Mouse (Mus musculus) midbrain, embryonic 10.5 days (tissue): Measurements from ENCODE around the gene Tmem259. TPM values are rescaled to one million over a fixed set of nuclear protein-coding genes. Genes with fewer than 3 reads are reported as not detected.

Experiments
- DNase-seq: peaks from one replicate; pipeline ENCODE4 v3.0.0-alpha.2; 2017; ENCODE audit warnings: low spot score
- H3K27ac ChIP-seq: fragments of 300-500 bp; sonication (generic); replicated peaks from 2 replicates; pipeline ENCODE4 v1.5.1; 2016; ENCODE audit warnings: mild to moderate bottlenecking
- H3K27me3 ChIP-seq: fragments of 300-500 bp; sonication (generic); 2 replicates; pipeline ENCODE4 v1.6.1; 2016; ENCODE audit warnings: low read depth, mild to moderate bottlenecking; ENCODE audit not compliant: poor library complexity, severe bottlenecking
- H3K36me3 ChIP-seq: fragments of 300-500 bp; sonication (generic); 2 replicates; pipeline ENCODE4 v1.6.1; 2016; ENCODE audit warnings: mild to moderate bottlenecking, moderate library complexity
- H3K4me1 ChIP-seq: fragments of 300-500 bp; sonication (generic); 2 replicates; pipeline ENCODE4 v1.6.1; 2016
- H3K4me3 ChIP-seq: fragments of 300-500 bp; sonication (generic); 2 replicates; pipeline ENCODE4 v1.5.1; 2016; ENCODE audit warnings: mild to moderate bottlenecking, moderate library complexity
- H3K9me3 ChIP-seq: fragments of 300-500 bp; sonication (generic); replicated peaks from 2 replicates; pipeline ENCODE4 v1.6.1; 2016; ENCODE audit warnings: mild to moderate bottlenecking
- WGBS: fragments of 180-500 bp; shearing (Covaris S2); methylation state at CpG from one replicate; pipeline ENCODE4 v1.1.7; 2016; 5-methylcytosine and 5-hydroxymethylcytosine counted together
- polyA plus RNA-seq: library from polyadenylated mRNA; unstranded; fragments of >200 nt; fragmentation: Nextera tagmentation; extraction: Ambion mirVana; gene quantifications from 2 replicates; pipeline ENCODE4 v1.2.1, GENCODE M21; 2016

Gene Tmem259
- polyA plus RNA-seq, 1 experiment from 2014 or later: 11.0 TPM

DNA sequence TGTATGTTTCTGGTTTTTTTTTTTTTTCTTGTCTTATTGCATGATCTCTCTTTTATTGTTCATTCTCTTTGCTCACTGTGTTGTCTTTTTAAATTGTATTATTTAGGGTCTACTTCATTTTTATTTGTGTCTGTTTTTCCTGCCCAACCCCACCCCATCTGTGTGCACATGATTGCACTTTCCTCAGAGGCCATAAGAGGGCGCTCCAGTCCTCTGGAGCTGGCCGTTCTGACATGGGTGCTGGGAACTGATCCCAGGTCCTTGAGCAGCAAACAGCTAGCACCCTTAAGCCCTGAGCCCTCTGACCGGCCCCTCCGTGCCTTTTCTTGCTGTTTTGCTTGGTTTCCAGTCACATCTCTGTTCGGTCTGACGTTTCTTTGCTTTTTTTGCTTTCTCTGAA lies 7.4 kb upstream of the Tmem259 start:
- H3K4me1 ChIP-seq: peaks cover 47% of the 10 kb centered on the region
- no peak overlapping the region for H3K27ac ChIP-seq
- peaks cover 48% of the 10 kb centered on the region for H3K27me3 ChIP-seq
- H3K4me3 ChIP-seq: no peak overlapping the region
- H3K9me3 ChIP-seq: peaks cover 14% of the 10 kb centered on the region
- DNase-seq: no peak
- peaks cover 29% of the 10 kb centered on the region; the same call in 1 of the 2 replicates for H3K36me3 ChIP-seq
- 86% methylated on average over 6 of the region's 6 CpGs for WGBS

DNA sequence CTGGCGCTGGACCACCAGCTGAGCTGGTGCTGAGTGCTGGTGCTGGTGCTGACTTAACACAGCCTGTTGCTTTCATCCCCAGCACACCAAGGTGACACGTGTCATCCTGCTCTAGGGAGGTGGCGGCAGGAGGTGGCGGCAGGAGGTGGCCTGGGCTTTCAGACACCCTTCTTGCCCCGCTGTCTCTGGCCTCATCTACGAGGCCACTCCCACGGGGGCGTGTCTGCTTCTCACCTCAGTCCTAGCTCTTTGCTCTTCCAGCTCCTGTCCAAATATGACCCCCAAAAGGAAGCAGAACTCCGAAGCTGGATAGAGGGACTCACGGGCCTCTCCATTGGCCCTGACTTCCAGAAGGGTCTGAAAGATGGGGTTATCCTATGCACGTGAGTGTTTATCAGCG lies 7.0 kb upstream of the Tmem259 start:
- H3K36me3 ChIP-seq: peaks cover 29% of the 10 kb centered on the region; the same call in 1 of the 2 replicates
- DNase-seq: no peak
- peaks cover 14% of the 10 kb centered on the region for H3K9me3 ChIP-seq
- 59% methylated on average over 12 of the region's 12 CpGs for WGBS
- H3K27ac ChIP-seq: no peak overlapping the region
- peaks cover 53% of the 10 kb centered on the region for H3K27me3 ChIP-seq
- H3K4me3 ChIP-seq: 0 out of 2 replicates have a peak overlapping the region, but pooled peaks have one; percentile 14
- H3K4me1 ChIP-seq: peaks cover 47% of the 10 kb centered on the region

DNA sequence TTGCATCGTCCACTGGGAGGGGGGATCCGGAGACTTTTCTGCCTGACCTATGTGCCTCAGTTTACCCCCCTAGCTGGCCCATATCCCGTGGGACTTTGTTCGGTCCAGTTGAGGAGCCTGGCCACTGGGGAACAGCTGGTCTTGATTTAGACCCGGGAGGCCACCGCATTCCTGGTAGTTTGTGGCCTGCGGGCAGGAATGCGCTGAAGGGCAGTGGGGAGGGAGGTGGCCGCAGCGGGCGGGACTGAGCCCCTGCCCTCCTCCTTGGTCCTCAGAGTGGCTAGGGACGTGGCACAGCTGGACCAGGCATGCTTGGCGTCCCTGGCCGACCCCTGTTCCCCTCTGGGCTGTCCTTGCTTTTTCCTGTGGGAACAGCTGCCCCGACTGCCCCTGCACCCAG lies 5.7 kb upstream of the Tmem259 start:
- peaks cover 14% of the 10 kb centered on the region for H3K9me3 ChIP-seq
- 13% methylated on average over 15 of the region's 15 CpGs for whole genome bisulfite sequencing
- DNase-seq: peak; percentile 39
- peak overlapping the region; percentile 56 for H3K4me3 ChIP-seq
- H3K36me3 ChIP-seq: peaks cover 29% of the 10 kb centered on the region; the same call in 1 of the 2 replicates
- peaks cover 49% of the 10 kb centered on the region for H3K4me1 ChIP-seq
- H3K27ac ChIP-seq: peak overlapping the region; percentile 23; the same call in 1 of the 2 replicates
- H3K27me3 ChIP-seq: peaks cover 53% of the 10 kb centered on the region

DNA sequence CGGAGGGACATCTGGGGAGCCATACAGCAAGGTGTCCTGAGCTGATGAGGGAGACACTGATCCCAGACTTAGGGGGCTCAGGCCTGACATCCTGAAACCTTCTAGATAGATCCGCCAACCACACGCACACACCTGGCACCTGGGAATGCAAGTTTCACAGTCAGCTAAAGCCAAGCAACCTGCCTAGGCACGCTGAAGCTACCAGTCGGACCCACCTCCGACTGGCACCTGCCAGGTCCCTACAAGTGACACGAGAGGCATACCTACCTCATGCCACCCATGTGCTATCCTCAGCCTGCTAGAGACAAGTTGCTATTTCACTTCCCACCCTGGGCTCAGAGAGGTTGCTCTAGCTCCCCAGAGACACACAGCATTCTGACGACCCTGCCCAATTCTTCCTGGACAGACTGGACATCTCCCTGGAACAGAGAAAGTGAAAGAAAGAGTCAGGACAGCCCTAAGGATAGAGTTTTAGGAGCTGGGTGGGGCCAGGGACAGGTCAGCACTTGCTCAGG lies 5.2 kb upstream of the Tmem259 start:
- Histone ChIP-seq H3K9me3 (peaks cover 14% of the 10 kb centered on the region), H3K27ac (peak overlapping the region; percentile 23; the same call in 1 of the 2 replicates), H3K36me3 (peaks cover 25% of the 10 kb centered on the region; the same call in 1 of the 2 replicates), H3K27me3 (peaks cover 53% of the 10 kb centered on the region), H3K4me1 (peaks cover 49% of the 10 kb centered on the region), H3K4me3 (peak overlapping the region; percentile 56)
- WGBS: 40% methylated on average over 8 of the region's 8 CpGs
- DNase-seq: no peak

DNA sequence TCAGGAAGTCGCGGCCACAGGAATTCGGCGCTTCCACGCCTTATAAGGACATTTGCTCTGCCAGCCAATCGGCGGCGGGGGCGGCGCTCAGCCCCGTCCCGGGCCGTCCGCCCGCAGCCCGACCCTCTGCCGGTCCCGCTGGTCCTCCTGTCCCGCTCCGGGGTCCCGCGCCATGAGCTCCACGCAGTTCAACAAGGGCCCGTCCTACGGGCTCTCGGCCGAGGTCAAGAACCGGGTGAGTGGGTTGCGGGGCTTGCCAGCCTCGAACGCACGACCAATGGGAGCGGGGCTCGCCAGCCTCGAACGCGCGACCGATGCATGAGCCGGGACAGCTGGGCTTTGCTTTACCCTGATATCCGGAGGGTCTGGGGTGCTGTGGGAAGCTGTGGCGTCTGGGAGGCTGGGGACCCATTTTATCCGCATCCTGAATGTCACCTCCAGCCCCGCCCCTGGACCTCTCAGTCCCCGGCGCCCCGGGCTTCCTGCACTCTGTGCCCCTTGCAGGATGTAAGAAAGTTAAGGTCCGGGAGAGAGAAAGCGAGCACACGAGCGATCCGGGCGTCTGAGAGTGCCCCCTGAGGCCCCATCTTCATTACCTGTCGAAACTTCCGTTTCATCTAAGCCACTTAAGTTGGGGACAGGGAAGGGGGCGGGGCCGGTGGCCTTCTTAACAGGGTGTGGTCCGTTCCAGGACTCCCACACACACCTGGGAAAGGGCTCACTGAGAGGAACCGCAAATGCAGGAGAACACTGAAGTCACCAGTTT lies 4.6 kb upstream of the Tmem259 start, which contains the start of gene Cnn2:
Cnn2 (plus strand) TSS at position 79 of the 766 bp plus-strand sequence.
- Histone ChIP-seq H3K27ac (peak within 1 kb of the TSS; percentile 75), H3K27me3 (peaks cover 53% of the 10 kb centered on the region), H3K4me3 (peak within 1 kb of the TSS; percentile 56), H3K9me3 (peaks cover 14% of the 10 kb centered on the region), H3K4me1 (peaks cover 49% of the 10 kb centered on the region), H3K36me3 (peaks cover 22% of the 10 kb centered on the region; the same call in 1 of the 2 replicates)
- WGBS: 1% methylated on average over 59 of the region's 59 CpGs
- DNase-seq: peak; percentile 63

DNA sequence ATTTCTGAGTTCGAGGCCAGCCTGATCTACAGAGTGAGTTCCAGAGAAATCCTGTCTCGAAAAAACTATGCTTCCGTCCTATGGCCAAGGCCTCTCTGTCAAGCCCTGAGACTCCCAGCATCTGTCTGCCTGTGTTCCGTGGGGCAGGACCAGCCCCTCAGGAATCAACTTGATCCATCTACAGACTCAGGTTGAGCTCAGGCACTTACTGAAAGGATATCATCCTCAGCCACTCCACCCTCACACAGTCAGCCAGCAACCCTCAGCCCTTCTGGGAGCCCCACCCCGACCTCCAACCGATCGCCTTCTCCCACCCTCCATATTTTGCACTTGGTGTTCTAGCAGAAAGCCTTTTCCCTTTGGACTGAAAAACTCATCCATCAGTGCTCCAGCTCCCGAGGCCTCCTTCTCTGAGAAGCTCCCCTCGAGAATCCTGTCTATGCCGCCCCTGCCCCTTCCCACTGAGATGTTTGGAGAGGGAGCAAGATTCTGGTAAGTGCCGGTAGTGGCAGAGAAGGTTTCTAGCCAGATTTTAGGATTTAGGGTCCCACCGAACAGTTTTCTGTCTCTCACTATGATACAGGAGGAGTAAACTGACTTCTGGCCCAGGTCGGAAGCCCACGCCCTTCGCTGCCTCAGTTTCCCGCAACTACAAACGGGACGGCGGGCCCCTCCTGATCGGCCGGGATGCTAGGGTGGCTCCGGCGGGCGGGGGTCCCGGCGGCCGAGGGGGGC lies 3.8 kb upstream of the Tmem259 start:
- DNase-seq: no peak
- WGBS: 11% methylated on average over 27 of the region's 27 CpGs
- H3K27me3 ChIP-seq: peaks cover 53% of the 10 kb centered on the region

DNA sequence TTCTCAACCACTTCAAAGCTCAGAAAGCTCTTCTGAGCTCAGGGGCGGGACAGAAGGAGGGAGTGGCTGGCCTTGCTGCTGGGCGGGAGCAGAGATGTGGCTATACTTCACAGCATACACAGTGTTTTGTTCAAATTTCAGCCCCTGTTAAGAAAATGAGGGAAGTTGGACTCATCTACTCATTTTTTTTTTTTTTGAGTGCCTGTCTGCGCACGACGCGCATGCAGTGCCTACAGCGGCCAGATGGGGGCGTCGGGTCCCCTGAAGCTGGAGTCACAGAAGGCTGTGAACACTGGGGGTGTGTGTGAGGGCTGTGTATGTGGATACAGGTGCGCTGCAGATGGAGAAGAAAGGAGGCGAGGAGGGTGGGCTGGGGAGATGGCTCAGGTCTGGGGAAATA lies 2.8 kb upstream of the Tmem259 start:
- H3K36me3 ChIP-seq: peaks cover 14% of the 10 kb centered on the region; the same call in 1 of the 2 replicates
- H3K27me3 ChIP-seq: peaks cover 53% of the 10 kb centered on the region
- peaks cover 13% of the 10 kb centered on the region for H3K9me3 ChIP-seq
- WGBS: 4% methylated on average over 11 of the region's 11 CpGs
- H3K4me3 ChIP-seq: peak overlapping the region; percentile 56; the same call in 1 of the 2 replicates
- peak; percentile 85 for DNase-seq
- peaks cover 64% of the 10 kb centered on the region for H3K4me1 ChIP-seq
- no peak overlapping the region for H3K27ac ChIP-seq

More for the DNA sequence above, 3.8 kb upstream of the Tmem259 start:
- H3K4me3 ChIP-seq: peak overlapping the region; percentile 56
- H3K36me3 ChIP-seq: peaks cover 17% of the 10 kb centered on the region; the same call in 1 of the 2 replicates
- H3K9me3 ChIP-seq: peaks cover 14% of the 10 kb centered on the region
- peaks cover 57% of the 10 kb centered on the region for H3K4me1 ChIP-seq
- peak overlapping the region; percentile 75 for H3K27ac ChIP-seq

DNA sequence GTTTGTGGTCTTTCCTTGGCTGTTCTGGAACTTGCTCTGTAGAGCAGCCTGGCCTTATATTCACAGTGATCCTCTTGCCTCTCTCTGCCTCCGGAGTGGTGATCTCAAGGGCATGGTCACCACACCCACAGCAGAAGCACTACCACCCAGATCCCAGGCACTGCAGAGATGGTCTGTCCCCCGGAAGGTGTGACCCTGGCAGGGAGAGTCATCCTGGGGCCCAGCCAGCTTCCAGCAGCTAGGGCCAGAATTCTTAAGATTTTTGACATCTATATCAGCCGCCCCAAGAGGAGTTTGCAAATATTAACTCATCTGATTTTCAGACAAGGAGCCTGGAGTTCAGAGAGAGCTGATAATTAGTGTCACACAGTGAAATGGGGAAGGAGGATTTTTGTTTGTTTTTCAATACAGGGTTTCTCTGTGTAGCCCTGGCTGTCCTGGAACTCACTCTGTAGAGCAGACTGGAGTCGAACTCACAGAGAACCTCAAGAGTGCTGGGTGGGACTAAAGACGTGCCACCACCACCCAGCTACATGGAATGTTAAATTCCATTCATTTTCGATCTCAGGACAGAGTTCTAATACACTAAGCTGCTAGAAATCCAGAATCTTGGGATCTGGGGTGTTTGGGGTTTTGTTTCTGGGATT lies 2.2 kb upstream of the Tmem259 start:
- peak overlapping the region; percentile 81 for H3K4me3 ChIP-seq
- DNase-seq: no peak
- 42% methylated on average over 6 of the region's 6 CpGs for WGBS
- H3K36me3 ChIP-seq: peaks cover 16% of the 10 kb centered on the region
- peaks cover 67% of the 10 kb centered on the region for H3K4me1 ChIP-seq
- H3K27me3 ChIP-seq: peaks cover 53% of the 10 kb centered on the region
- H3K27ac ChIP-seq: peak overlapping the region; percentile 91; the same call in 1 of the 2 replicates
- H3K9me3 ChIP-seq: peaks cover 7% of the 10 kb centered on the region

DNA sequence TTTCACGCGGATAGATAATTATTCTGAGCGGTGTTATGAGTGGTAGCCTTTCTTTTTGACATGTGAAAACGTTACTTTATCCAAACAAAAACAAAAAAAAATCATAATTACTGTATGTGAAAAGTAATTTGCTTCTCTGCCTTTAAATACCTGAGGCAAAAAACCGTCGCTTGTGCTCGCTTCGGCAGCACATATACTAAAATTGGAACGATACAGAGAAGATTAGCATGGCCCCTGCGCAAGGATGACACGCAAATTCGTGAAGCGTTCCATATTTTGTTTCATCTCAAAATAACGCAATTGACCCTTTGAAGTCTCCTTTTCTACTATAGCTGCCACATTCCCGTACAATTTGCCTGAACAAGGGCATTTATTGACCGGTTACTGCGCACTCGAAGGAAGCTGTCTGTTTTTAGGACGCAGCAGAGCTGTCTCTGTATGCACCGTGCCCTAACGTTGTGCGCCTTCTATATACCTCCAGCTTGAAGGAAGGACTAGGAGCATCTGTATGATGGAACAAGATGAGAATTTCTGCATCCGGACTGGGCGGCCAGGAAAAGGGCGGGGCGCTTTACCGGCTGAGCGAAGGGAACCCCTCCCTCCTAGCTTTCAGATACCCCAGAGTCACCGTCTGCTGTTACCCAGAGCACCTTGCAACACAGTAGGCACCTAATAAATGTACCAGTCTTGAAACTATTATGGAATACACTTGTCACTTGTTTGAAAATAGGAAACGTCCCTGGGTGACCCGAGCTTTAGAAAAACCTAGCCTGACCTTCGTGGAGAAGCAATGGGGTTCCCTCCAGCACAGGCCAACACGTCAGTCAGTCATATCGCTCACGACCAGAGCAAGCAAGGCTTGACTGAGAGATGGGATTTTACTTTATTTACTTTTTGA lies 1.5 kb upstream of the Tmem259 start:
- Histone ChIP-seq H3K27me3 (peaks cover 46% of the 10 kb centered on the region), H3K27ac (peak overlapping the region; percentile 91), H3K9me3 (no peaks in the 10 kb centered on the region), H3K4me1 (peaks cover 68% of the 10 kb centered on the region), H3K4me3 (peak overlapping the region; percentile 81), H3K36me3 (peaks cover 17% of the 10 kb centered on the region)
- peak; percentile 60 for DNase-seq
- WGBS: 5% methylated on average over 35 of the region's 35 CpGs

DNA sequence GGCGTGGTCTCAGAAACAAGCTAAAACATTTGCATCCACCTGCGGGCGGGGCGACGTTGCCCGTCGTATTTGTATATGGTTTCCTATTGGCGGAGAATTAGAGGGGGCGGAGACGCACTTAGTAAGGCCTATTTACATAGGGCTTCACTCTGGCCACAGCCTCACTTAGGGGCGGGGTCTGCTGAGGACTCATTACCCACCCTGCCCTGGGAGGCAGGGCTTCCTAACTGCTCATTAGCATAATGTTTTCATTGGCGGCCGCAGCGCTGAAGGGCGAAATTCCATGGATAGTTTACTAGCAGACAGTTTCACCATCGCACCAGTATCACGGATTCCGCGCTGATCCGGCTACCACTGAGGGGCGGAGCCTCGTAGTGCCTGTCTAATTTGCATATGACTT lies 741 bp upstream of the Tmem259 start:
- H3K9me3 ChIP-seq: no peaks in the 10 kb centered on the region
- H3K27ac ChIP-seq: peak overlapping the region; percentile 91
- DNase-seq: peak; percentile 94
- H3K4me1 ChIP-seq: peaks cover 64% of the 10 kb centered on the region
- under 1% methylated on average over 22 of the region's 22 CpGs for WGBS
- peak overlapping the region; percentile 81 for H3K4me3 ChIP-seq
- H3K36me3 ChIP-seq: peaks cover 17% of the 10 kb centered on the region
- peaks cover 38% of the 10 kb centered on the region for H3K27me3 ChIP-seq

DNA sequence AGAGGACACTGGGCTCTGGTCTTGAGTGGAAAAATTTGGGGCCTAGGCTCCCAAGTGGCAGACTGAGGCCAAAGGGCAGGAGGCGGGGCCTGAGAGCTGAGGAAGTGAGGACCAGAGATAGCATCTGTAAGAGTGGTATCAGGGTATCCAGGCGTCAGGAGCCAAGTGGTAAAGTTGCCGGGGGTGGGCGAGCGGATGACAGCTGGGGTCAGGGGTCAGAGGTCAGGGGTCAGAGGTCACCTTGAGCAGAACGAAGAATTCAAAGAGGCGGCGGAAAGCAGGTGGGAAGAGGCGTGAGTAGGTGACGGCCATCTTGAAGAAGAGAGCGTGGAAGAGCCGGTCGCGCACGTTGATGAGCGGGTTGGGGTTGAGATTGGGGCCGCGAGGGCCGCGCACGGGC lies 460 bp downstream of the Tmem259 start:
- Histone ChIP-seq H3K36me3 (peaks cover 29% of the 10 kb centered on the region), H3K4me3 (peak overlapping the region; percentile 81), H3K4me1 (peaks cover 55% of the 10 kb centered on the region), H3K27ac (peak overlapping the region; percentile 91), H3K27me3 (peaks cover 26% of the 10 kb centered on the region), H3K9me3 (no peaks in the 10 kb centered on the region)
- DNase-seq: peak; percentile 67
- WGBS: 2% methylated on average over 21 of the region's 21 CpGs
